Mouse (Mus musculus) layer of hippocampus, postnatal 25 days (tissue): ENCODE measurements around the gene Wdcp. TPM values are rescaled to one million over a fixed set of nuclear protein-coding genes. Genes with fewer than 3 reads are reported as not detected.
"Not testable (repeated sequence)": the region's sequence is repeated elsewhere in the genome, so short reads cannot be mapped to it uniquely, and the experiment has no call there.

Experiments used
- DNase-seq, 2 experiments: peaks; one replicate each; pipeline ENCODE4 v3.0.0; 2022; ENCODE audit warnings: mixed read lengths in 2 of 2, low spot score in 1 of 2; ENCODE audit errors: extremely low spot score in 1 of 2
- total RNA-seq, 2 experiments: library from RNA; stranded (reverse); gene quantifications; 2 replicates each; pipeline ENCODE4 v1.2.3; 2021

Wdcp gene
- 10 to 100 TPM; 12.5 to 14.6 TPM for total RNA-seq

- DNase-seq: peak; percentile 74 to 75
Observed at GRCm38 (mm10) chr12:4842890-4843597, at the start of gene Wdcp. Gene Wdcp, plus strand, starts transcription at chr12:4843303.

- peak in 1 of 2 experiments; percentile 36 for DNase-seq
Observed at GRCm38 (mm10) chr12:4793718-4794117, 49.4 kb upstream of the Wdcp start.

GRCm38 (mm10) chr12:4797471-4797870, 45.6 kb upstream of the Wdcp start:
- DNase-seq: not testable (repeated sequence)

GRCm38 (mm10) chr12:4811036-4811435, 32.1 kb upstream of the Wdcp start:
- DNase-seq: no peak

GRCm38 (mm10) chr12:4811705-4812104, 31.4 kb upstream of the Wdcp start:
- no peak for DNase-seq

- DNase-seq: no peak
Observed at GRCm38 (mm10) chr12:4813636-4814035, 29.5 kb upstream of the Wdcp start.

- DNase-seq: no peak
Observed at GRCm38 (mm10) chr12:4816680-4817360, 26.3 kb upstream of the Wdcp start.

- DNase-seq: peak; percentile 86 to 94
Observed at GRCm38 (mm10) chr12:4817361-4818101, 25.6 kb upstream of the Wdcp start, which contains the start of gene Sf3b6. Gene Sf3b6, plus strand, starts transcription at chr12:4817544.

GRCm38 (mm10) chr12:4827256-4827655, 15.8 kb upstream of the Wdcp start:
- no peak for DNase-seq

GRCm38 (mm10) chr12:4836959-4837358, 6.1 kb upstream of the Wdcp start:
- DNase-seq: no peak

- no peak for DNase-seq
Observed at GRCm38 (mm10) chr12:4840010-4840409, 3.1 kb upstream of the Wdcp start.

GRCm38 (mm10) chr12:4840741-4841140, 2.4 kb upstream of the Wdcp start:
- no peak for DNase-seq

GRCm38 (mm10) chr12:4841392-4841887, 1.7 kb upstream of the Wdcp start, which contains the start of gene Fkbp1b:
Gene Fkbp1b, minus strand, starts transcription at chr12:4841591.
- peak; percentile 28 to 48 for DNase-seq

GRCm38 (mm10) chr12:4842456-4842855, 647 bp upstream of the Wdcp start:
- no peak for DNase-seq

GRCm38 (mm10) chr12:4843741-4844140, 638 bp downstream of the Wdcp start:
- no peak for DNase-seq

- DNase-seq: no peak
Observed at GRCm38 (mm10) chr12:4856160-4856559, 13.1 kb downstream of the Wdcp start.

- no peak for DNase-seq
Observed at GRCm38 (mm10) chr12:4856834-4857233, 13.7 kb downstream of the Wdcp start.

- DNase-seq: no peak
Observed at GRCm38 (mm10) chr12:4859241-4859914, 16.3 kb downstream of the Wdcp start.

- DNase-seq: no peak
Observed at GRCm38 (mm10) chr12:4862672-4863071, 19.6 kb downstream of the Wdcp start.

GRCm38 (mm10) chr12:4863654-4864337, 20.7 kb downstream of the Wdcp start:
- no peak for DNase-seq
